26 mouse cellular contexts compared by ENCODE assay signal in the genomic region with DNA sequence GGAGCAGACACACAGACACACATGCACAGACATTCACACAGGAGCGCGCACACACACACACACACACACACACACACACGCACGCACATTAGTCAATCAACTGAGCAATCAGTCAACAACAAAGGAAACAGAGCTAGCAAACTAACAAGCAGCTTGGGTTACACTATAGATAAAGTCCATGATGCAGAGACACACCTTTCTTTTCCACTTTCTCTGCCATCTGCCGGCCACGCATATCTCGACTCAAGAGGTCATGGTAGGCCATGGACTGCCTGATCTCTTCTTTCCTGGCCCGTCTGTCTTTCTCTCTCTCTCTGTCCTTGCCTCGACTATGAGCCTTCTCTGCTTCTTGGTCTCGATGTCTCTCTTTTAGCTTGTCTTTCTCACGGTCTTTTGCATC. TPM values are rescaled to one million over a fixed set of nuclear protein-coding genes. Genes with fewer than 3 reads are reported as not detected.
DNase-seq lines count a peak whose midpoint lies in the region; ATAC-seq lines count a peak whose summit lies in the region.
"Had no signal": no experiment of that assay in that cellular context is flagged by ENCODE, and none has a peak within 500 bp of the region (broad histone marks: within the 10 kb centered on the region; RNA-seq: fewer than 3 reads in every experiment).

No protein-coding gene starts in this region.

- no peaks in the 10 kb centered on the region for H3K9me3 ChIP-seq in liver, embryonic 12.5 days (replicated peaks)
- H3K9me3 ChIP-seq in liver, embryonic 13.5 days (replicated peaks) = no peaks in the 10 kb centered on the region
- H3K9me3 ChIP-seq in liver, embryonic 16.5 days (replicated peaks; ENCODE audit: control insufficient read depth, low read length) = no peaks in the 10 kb centered on the region
- H3K9me3 ChIP-seq: embryonic facial prominence, embryonic 15.5 days; forebrain, embryonic 12.5 days; heart, embryonic 13.5 days; hindbrain, embryonic 15.5 days had no signal

- H3K4me1 ChIP-seq in liver, embryonic 12.5 days = peaks cover 25% of the 10 kb centered on the region
- H3K4me1 ChIP-seq in liver, embryonic 13.5 days (replicated peaks) = peaks cover 19% of the 10 kb centered on the region
- peaks cover 7% of the 10 kb centered on the region for H3K4me1 ChIP-seq in liver, embryonic 16.5 days (ENCODE audit: control insufficient read depth, low read depth, low read length)
- H3K4me1 ChIP-seq: embryonic facial prominence, embryonic 15.5 days; forebrain, embryonic 12.5 days; heart, embryonic 13.5 days had no signal

- H3K36me3 ChIP-seq in liver, embryonic 12.5 days = peaks cover 13% of the 10 kb centered on the region
- H3K36me3 ChIP-seq in liver, embryonic 13.5 days = peaks cover 2% of the 10 kb centered on the region; the same call in 1 of the 2 replicates
- H3K36me3 ChIP-seq in liver, embryonic 16.5 days (ENCODE audit: control insufficient read depth, insufficient read depth) = no peaks in the 10 kb centered on the region

- H3K27ac ChIP-seq in liver, embryonic 12.5 days = no peak overlapping the region
- H3K27ac ChIP-seq in liver, embryonic 13.5 days = no peak overlapping the region
- no peak overlapping the region for H3K27ac ChIP-seq in liver, embryonic 16.5 days (ENCODE audit: low read length)
- H3K27ac ChIP-seq: embryonic facial prominence, embryonic 15.5 days; forebrain, embryonic 12.5 days; heart, embryonic 13.5 days; hindbrain, embryonic 15.5 days had no signal

- H3K27me3 ChIP-seq in liver, embryonic 12.5 days (replicated peaks) = no peaks in the 10 kb centered on the region
- no peaks in the 10 kb centered on the region for H3K27me3 ChIP-seq in liver, embryonic 13.5 days
- no peaks in the 10 kb centered on the region for H3K27me3 ChIP-seq in liver, embryonic 16.5 days (ENCODE audit: control insufficient read depth, insufficient read depth, low read depth, low read length)
- H3K27me3 ChIP-seq: embryonic facial prominence, embryonic 15.5 days; forebrain, embryonic 12.5 days; hindbrain, embryonic 15.5 days had no signal

- no peak overlapping the region for H3K9ac ChIP-seq in liver, embryonic 12.5 days
- no peak overlapping the region for H3K9ac ChIP-seq in liver, embryonic 13.5 days
- no peak overlapping the region for H3K9ac ChIP-seq in liver, embryonic 16.5 days (ENCODE audit: low read depth, low read length)
- H3K9ac ChIP-seq: embryonic facial prominence, embryonic 15.5 days; forebrain, embryonic 12.5 days; heart, embryonic 13.5 days; hindbrain, embryonic 15.5 days had no signal

- WGBS in liver, embryonic 12.5 days (ENCODE audit: insufficient replicate concordance) = 65% methylated on average over 11 of the region's 11 CpGs
- 54% methylated on average over 11 of the region's 11 CpGs for WGBS in liver, embryonic 13.5 days (ENCODE audit: insufficient replicate concordance)
- 63% methylated on average over 11 of the region's 11 CpGs for WGBS in liver, embryonic 16.5 days (ENCODE audit: insufficient replicate concordance)

- ATAC-seq in liver, embryonic 12.5 days = peak; percentile 68
- ATAC-seq in liver, embryonic 13.5 days (ENCODE audit: low read depth) = peak; percentile 73; the same call in 1 of the 2 replicates
- peak; percentile 73 for ATAC-seq in liver, embryonic 16.5 days (ENCODE audit: low read depth)
- ATAC-seq: activated CD4-positive, CD25-positive, alpha-beta regulatory T cell, adult 4 months; forebrain, embryonic 16.5 days had no signal

- no peak overlapping the region for H3K4me2 ChIP-seq in liver, embryonic 12.5 days
- no peak overlapping the region for H3K4me2 ChIP-seq in liver, embryonic 13.5 days
- no peak overlapping the region for H3K4me2 ChIP-seq in liver, embryonic 16.5 days (ENCODE audit: low read depth, low read length)
- H3K4me2 ChIP-seq: embryonic facial prominence, embryonic 15.5 days; forebrain, embryonic 12.5 days; heart, embryonic 13.5 days; hindbrain, embryonic 15.5 days had no signal

- no peak for DNase-seq in liver
- no peak for DNase-seq in liver, embryonic 13.5 days
- DNase-seq in T-cell, adult 2 months (ENCODE audit: low spot score) = no peak
- no peak for DNase-seq in gastrocnemius, postnatal 25 days
- DNase-seq: adrenal gland, postnatal 25 days; cerebellum, adult 2 months; cerebellum, postnatal 14 days; embryo, embryonic 11 days; gastrocnemius, postnatal 10 days; heart, postnatal 36 days had no signal

- H3K4me3 ChIP-seq in liver, embryonic 12.5 days = no peak overlapping the region
- no peak overlapping the region for H3K4me3 ChIP-seq in liver, embryonic 13.5 days (replicated peaks)
- no peak overlapping the region for H3K4me3 ChIP-seq in liver, embryonic 16.5 days (ENCODE audit: low read depth, low read length)
- H3K4me3 ChIP-seq: embryonic facial prominence, embryonic 15.5 days; forebrain, embryonic 12.5 days; heart, embryonic 13.5 days; hindbrain, embryonic 15.5 days had no signal

RNA-seq across cellular contexts. Expression of gene Wdr60, which starts 7.2 kb away (rescaled TPM):
- 5.3 and 5.9 TPM in 2 replicates for polyA plus RNA-seq in liver, embryonic 12.5 days (2016; fragmentation: Nextera tagmentation; extraction: Ambion mirVana)
- 5.1 and 5.2 TPM in 2 replicates for polyA plus RNA-seq in liver, embryonic 13.5 days (2015; fragmentation: Nextera tagmentation; extraction: Ambion mirVana)
- 2.8 and 3.0 TPM in 2 replicates for polyA plus RNA-seq in liver, embryonic 16.5 days (2015; fragmentation: Nextera tagmentation; extraction: Ambion mirVana)
- 1 to 10 TPM; 7.2 to 8.8 TPM for total RNA-seq in gastrocnemius, postnatal 25 days (2021)

RNA-seq across cellular contexts. Expression of gene Gm11027, which starts 19.6 kb away (rescaled TPM):
- polyA plus RNA-seq in liver, embryonic 12.5 days (2016; fragmentation: Nextera tagmentation; extraction: Ambion mirVana) = not detected in 2 replicates
- polyA plus RNA-seq in liver, embryonic 13.5 days (2015; fragmentation: Nextera tagmentation; extraction: Ambion mirVana) = not detected in 2 replicates
- polyA plus RNA-seq in liver, embryonic 16.5 days (2015; fragmentation: Nextera tagmentation; extraction: Ambion mirVana) = not detected in 2 replicates
- total RNA-seq in gastrocnemius, postnatal 25 days (2021) = not detected
- total RNA-seq: adrenal gland, adult 18-20 months; adrenal gland, postnatal 25 days; common myeloid progenitor, adult 5-6 weeks; gastrocnemius, postnatal 10 days; heart, postnatal 36 days; MEL had no signal
- polyA plus RNA-seq: activated CD4-positive, CD25-positive, alpha-beta regulatory T cell, adult 4 months; cerebellum, adult 2 months; embryonic facial prominence, embryonic 11.5 days; embryonic facial prominence, embryonic 15.5 days; forebrain, embryonic 12.5 days; forebrain, embryonic 16.5 days; frontal cortex, adult 2 months; gonadal fat pad, adult 2 months; heart, embryonic 13.5 days; heart, postnatal 0 days; hindbrain, embryonic 11.5 days; hindbrain, embryonic 15.5 days had no signal

RNA-seq across cellular contexts. Expression of gene Esyt2, which starts 25.4 kb away (rescaled TPM):
- 16.2 and 17.3 TPM in 2 replicates for polyA plus RNA-seq in liver, embryonic 12.5 days (2016; fragmentation: Nextera tagmentation; extraction: Ambion mirVana)
- 8.3 and 9.8 TPM in 2 replicates for polyA plus RNA-seq in liver, embryonic 13.5 days (2015; fragmentation: Nextera tagmentation; extraction: Ambion mirVana)
- polyA plus RNA-seq in liver, embryonic 16.5 days (2015; fragmentation: Nextera tagmentation; extraction: Ambion mirVana) = 9.4 TPM in 2 replicates
- 10 to 100 TPM; 18.0 to 20.4 TPM for total RNA-seq in gastrocnemius, postnatal 25 days (2021)
